ENCODE assay signal across 35 mouse cellular contexts in genomic region chr2:154169172-154169571, GRCm38 (mm10). TPM values are rescaled to one million over a fixed set of nuclear protein-coding genes. Genes with fewer than 3 reads are reported as not detected.
A peak's percentile ranks its signal among the peaks of the same experiment; 100 is the strongest.
DNase-seq lines count a peak whose midpoint lies in the region; ATAC-seq lines count a peak whose summit lies in the region.
"Had no signal": no experiment of that assay in that cellular context is flagged by ENCODE, and none has a peak within 500 bp of the region (broad histone marks: within the 10 kb centered on the region; RNA-seq: fewer than 3 reads in every experiment).

No protein-coding gene starts in this region.

- DNase-seq in kidney, adult 11 months = peak; percentile 62
- DNase-seq in lung, postnatal 25 days (ENCODE audit: low spot score) = peak; percentile 48
- DNase-seq in lung, postnatal 14 days = no peak
- DNase-seq in kidney, postnatal 10 days = peak; percentile 28
- no peak for DNase-seq in forebrain, embryonic 14.5 days (ENCODE audit: low spot score)
- DNase-seq in adrenal gland, postnatal 10 days = no peak
- DNase-seq: adrenal gland, adult 8-10 months; cerebellum, adult 9-10 months; cerebellum, postnatal 36 days; gastrocnemius, adult 2 months; gastrocnemius, postnatal 36 days; heart, adult 2 months; liver, embryonic 13.5 days; right cerebral cortex, adult 18-20 months; thymus, postnatal 4 days had no signal

- no peak overlapping the region for H3K27ac ChIP-seq in kidney, embryonic 16.5 days (ENCODE audit: low read length)
- no peak overlapping the region for H3K27ac ChIP-seq in forebrain, embryonic 14.5 days (ENCODE audit: low read depth, low read length)
- H3K27ac ChIP-seq: forebrain, embryonic 13.5 days; gastrocnemius, adult 2 months; heart, adult 2 months; hindbrain, embryonic 14.5 days; limb, embryonic 13.5 days; liver, embryonic 13.5 days; midbrain, embryonic 15.5 days had no signal

- ATAC-seq in kidney, embryonic 16.5 days (ENCODE audit: low FRiP score, low TSS enrichment) = no peak
- no peak for ATAC-seq in forebrain, embryonic 14.5 days
- ATAC-seq: forebrain, embryonic 13.5 days; intestine, postnatal 0 days; midbrain, embryonic 15.5 days had no signal

- no peak overlapping the region for H3K9ac ChIP-seq in kidney, embryonic 16.5 days (replicated peaks; ENCODE audit: low read length)
- H3K9ac ChIP-seq in forebrain, embryonic 14.5 days (ENCODE audit: low read length) = no peak overlapping the region
- H3K9ac ChIP-seq: forebrain, embryonic 13.5 days; heart, embryonic 12.5 days; hindbrain, embryonic 14.5 days; limb, embryonic 13.5 days; liver, embryonic 13.5 days; midbrain, embryonic 15.5 days had no signal

- H3K27me3 ChIP-seq in kidney, embryonic 16.5 days (ENCODE audit: insufficient read depth, low read length) = no peaks in the 10 kb centered on the region
- H3K27me3 ChIP-seq in forebrain, embryonic 14.5 days (replicated peaks; ENCODE audit: control insufficient read depth, insufficient read depth, low read length) = no peaks in the 10 kb centered on the region
- H3K27me3 ChIP-seq: forebrain, embryonic 13.5 days; heart, embryonic 12.5 days; limb, embryonic 13.5 days; liver, embryonic 13.5 days; midbrain, embryonic 15.5 days had no signal

- no peaks in the 10 kb centered on the region for H3K9me3 ChIP-seq in kidney, embryonic 16.5 days (ENCODE audit: low read length)
- H3K9me3 ChIP-seq in forebrain, embryonic 14.5 days (replicated peaks; ENCODE audit: control insufficient read depth, low read length) = no peaks in the 10 kb centered on the region
- H3K9me3 ChIP-seq: forebrain, embryonic 13.5 days; G1E; heart, embryonic 12.5 days; limb, embryonic 13.5 days; liver, embryonic 13.5 days; midbrain, embryonic 15.5 days had no signal

- H3K4me3 ChIP-seq in kidney, embryonic 16.5 days (ENCODE audit: low read length) = no peak overlapping the region
- no peak overlapping the region for H3K4me3 ChIP-seq in forebrain, embryonic 14.5 days (ENCODE audit: low read depth, low read length)
- H3K4me3 ChIP-seq: forebrain, embryonic 13.5 days; gastrocnemius, adult 2 months; heart, adult 2 months; heart, embryonic 12.5 days; limb, embryonic 13.5 days; liver, embryonic 13.5 days; midbrain, embryonic 15.5 days had no signal

- H3K4me1 ChIP-seq in kidney, embryonic 16.5 days (ENCODE audit: insufficient read depth, low read length) = 0 out of 2 replicates have a peak, but pooled peaks cover 4% of the 10 kb centered on the region
- no peaks in the 10 kb centered on the region for H3K4me1 ChIP-seq in forebrain, embryonic 14.5 days (ENCODE audit: control insufficient read depth, insufficient read depth, low read length)
- H3K4me1 ChIP-seq: forebrain, embryonic 13.5 days; heart, embryonic 12.5 days; limb, embryonic 13.5 days; liver, embryonic 13.5 days; midbrain, embryonic 15.5 days had no signal

- no peak overlapping the region for H3K4me2 ChIP-seq in kidney, embryonic 16.5 days (replicated peaks; ENCODE audit: low read depth, low read length)
- no peak overlapping the region for H3K4me2 ChIP-seq in forebrain, embryonic 14.5 days (ENCODE audit: low read length)
- H3K4me2 ChIP-seq: forebrain, embryonic 13.5 days; heart, embryonic 12.5 days; hindbrain, embryonic 14.5 days; limb, embryonic 13.5 days; liver, embryonic 13.5 days; midbrain, embryonic 15.5 days had no signal

- no peaks in the 10 kb centered on the region for H3K36me3 ChIP-seq in kidney, embryonic 16.5 days (ENCODE audit: insufficient read depth, low read length)
- H3K36me3 ChIP-seq in forebrain, embryonic 14.5 days (ENCODE audit: control insufficient read depth, insufficient read depth, low read length) = no peaks in the 10 kb centered on the region
- H3K36me3 ChIP-seq: G1E; heart, embryonic 12.5 days; limb, embryonic 13.5 days; liver, embryonic 13.5 days; midbrain, embryonic 15.5 days had no signal

- WGBS in kidney, embryonic 16.5 days = 47% methylated on average over 3 of the region's 3 CpGs
- WGBS in forebrain, embryonic 14.5 days = 68% methylated on average over 3 of the region's 3 CpGs

RNA-seq across cellular contexts. Expression of gene Bpifa5, which starts 6.8 kb away (rescaled TPM):
- polyA plus RNA-seq in kidney, embryonic 16.5 days (2015; fragmentation: Nextera tagmentation; extraction: Ambion mirVana) = not detected in 2 replicates
- polyA plus RNA-seq in forebrain, embryonic 14.5 days (2014; fragmentation: Nextera tagmentation; extraction: Ambion mirVana) = not detected in 2 replicates
- total RNA-seq in adrenal gland, postnatal 10 days (2021) = not detected
- total RNA-seq: adrenal gland, adult 8-10 months; G1E; gastrocnemius, adult 2 months; gastrocnemius, postnatal 36 days; heart, adult 2 months; hematopoietic stem cell, adult 5-6 weeks; layer of hippocampus, adult 8-10 months; layer of hippocampus, postnatal 25 days; left cerebral cortex, adult 8-10 months; left cerebral cortex, postnatal 36 days; neutrophil, adult 5-6 weeks had no signal
- polyA plus RNA-seq: embryonic facial prominence, embryonic 11.5 days; forebrain, embryonic 13.5 days; G1E; heart, adult 2 months; heart, embryonic 12.5 days; heart, postnatal 0 days; hindbrain, embryonic 14.5 days; intestine, postnatal 0 days; limb, embryonic 13.5 days; midbrain, embryonic 15.5 days; neural tube, embryonic 11.5 days; spleen, adult 2 months; testis, adult 2 months had no signal

RNA-seq across cellular contexts. Expression of gene Bpifb1, which starts 21.4 kb away (rescaled TPM):
- polyA plus RNA-seq in kidney, embryonic 16.5 days (2015; fragmentation: Nextera tagmentation; extraction: Ambion mirVana) = not detected in 2 replicates
- polyA plus RNA-seq in forebrain, embryonic 14.5 days (2014; fragmentation: Nextera tagmentation; extraction: Ambion mirVana) = 0.28 and 0.48 TPM in 2 replicates
- total RNA-seq in adrenal gland, postnatal 10 days (2021) = not detected
- total RNA-seq: adrenal gland, adult 8-10 months; gastrocnemius, adult 2 months; gastrocnemius, postnatal 36 days; hematopoietic stem cell, adult 5-6 weeks; neutrophil, adult 5-6 weeks had no signal
- polyA plus RNA-seq: embryonic facial prominence, embryonic 11.5 days; forebrain, embryonic 13.5 days; G1E; limb, embryonic 13.5 days; neural tube, embryonic 11.5 days; spleen, adult 2 months had no signal

RNA-seq across cellular contexts. Expression of gene Bpifa1, which starts 26.5 kb away (rescaled TPM):
- polyA plus RNA-seq in kidney, embryonic 16.5 days (2015; fragmentation: Nextera tagmentation; extraction: Ambion mirVana) = 0.29 TPM in 1 of 2 replicates, not detected in the other
- not detected in 2 replicates for polyA plus RNA-seq in forebrain, embryonic 14.5 days (2014; fragmentation: Nextera tagmentation; extraction: Ambion mirVana)
- total RNA-seq in adrenal gland, postnatal 10 days (2021) = not detected
- total RNA-seq: adrenal gland, adult 8-10 months; G1E; gastrocnemius, adult 2 months; gastrocnemius, postnatal 36 days; heart, adult 2 months; hematopoietic stem cell, adult 5-6 weeks; layer of hippocampus, adult 8-10 months; layer of hippocampus, postnatal 25 days; left cerebral cortex, adult 8-10 months; left cerebral cortex, postnatal 36 days; neutrophil, adult 5-6 weeks had no signal
- polyA plus RNA-seq: embryonic facial prominence, embryonic 11.5 days; forebrain, embryonic 13.5 days; G1E; heart, embryonic 12.5 days; heart, postnatal 0 days; hindbrain, embryonic 14.5 days; intestine, postnatal 0 days; limb, embryonic 13.5 days; midbrain, embryonic 15.5 days; neural tube, embryonic 11.5 days; spleen, adult 2 months had no signal

RNA-seq across cellular contexts. Expression of gene Bpifa3, which starts 39.0 kb away (rescaled TPM):
- not detected in 2 replicates for polyA plus RNA-seq in kidney, embryonic 16.5 days (2015; fragmentation: Nextera tagmentation; extraction: Ambion mirVana)
- not detected in 2 replicates for polyA plus RNA-seq in forebrain, embryonic 14.5 days (2014; fragmentation: Nextera tagmentation; extraction: Ambion mirVana)
- not detected for total RNA-seq in adrenal gland, postnatal 10 days (2021)
- total RNA-seq: adrenal gland, adult 8-10 months; G1E; gastrocnemius, adult 2 months; gastrocnemius, postnatal 36 days; heart, adult 2 months; hematopoietic stem cell, adult 5-6 weeks; layer of hippocampus, adult 8-10 months; layer of hippocampus, postnatal 25 days; left cerebral cortex, adult 8-10 months; left cerebral cortex, postnatal 36 days; neutrophil, adult 5-6 weeks had no signal
- polyA plus RNA-seq: embryonic facial prominence, embryonic 11.5 days; forebrain, embryonic 13.5 days; G1E; heart, adult 2 months; heart, embryonic 12.5 days; heart, postnatal 0 days; hindbrain, embryonic 14.5 days; intestine, postnatal 0 days; limb, embryonic 13.5 days; liver, embryonic 13.5 days; midbrain, embryonic 15.5 days; neural tube, embryonic 11.5 days; spleen, adult 2 months; thymus, postnatal 0 days had no signal

RNA-seq across cellular contexts. Expression of gene Bpifb5, which starts 54.4 kb away (rescaled TPM):
- polyA plus RNA-seq in kidney, embryonic 16.5 days (2015; fragmentation: Nextera tagmentation; extraction: Ambion mirVana) = 0.73 and 0.81 TPM in 2 replicates
- polyA plus RNA-seq in forebrain, embryonic 14.5 days (2014; fragmentation: Nextera tagmentation; extraction: Ambion mirVana) = 0.22 and 0.51 TPM in 2 replicates
- under 1 TPM in 1 of 2 experiments, not detected in 1; 0.18 TPM for total RNA-seq in adrenal gland, postnatal 10 days (2021)
- total RNA-seq: gastrocnemius, adult 2 months; gastrocnemius, postnatal 36 days; heart, adult 2 months; layer of hippocampus, adult 8-10 months; layer of hippocampus, postnatal 25 days; left cerebral cortex, adult 8-10 months; left cerebral cortex, postnatal 36 days; neutrophil, adult 5-6 weeks had no signal
- polyA plus RNA-seq: forebrain, embryonic 13.5 days; G1E; liver, embryonic 13.5 days; neural tube, embryonic 11.5 days had no signal

Comparison
In these comparisons a context has a peak if more than half of its experiments do, and no peak if none do; other contexts are left out.
1. DNase-seq: peak in kidney, adult 11 months (single experiment), lung, postnatal 25 days (single experiment) and kidney, postnatal 10 days (single experiment); none in lung, postnatal 14 days (single experiment), forebrain, embryonic 14.5 days (single experiment) and adrenal gland, postnatal 10 days (single experiment).